Mouse (Mus musculus) hindbrain, embryonic 10.5 days (tissue): ENCODE measurements around the gene Bub1b. TPM values are rescaled to one million over a fixed set of nuclear protein-coding genes. Genes with fewer than 3 reads are reported as not detected.
A peak's percentile ranks its signal among the peaks of the same experiment; 100 is the strongest.
"Not testable (repeated sequence)": the region's sequence is repeated elsewhere in the genome, so short reads cannot be mapped to it uniquely, and the experiment has no call there.

Experiments used
- DNase-seq: peaks from one replicate; pipeline ENCODE4 v3.0.0-alpha.2; 2017; ENCODE audit warnings: low spot score
- H3K27ac ChIP-seq: fragments of 300-500 bp; sonication (generic); 2 replicates; pipeline ENCODE4 v1.5.1; 2016; ENCODE audit warnings: mild to moderate bottlenecking, moderate library complexity
- H3K27me3 ChIP-seq: fragments of 300-500 bp; sonication (generic); 2 replicates; pipeline ENCODE4 v1.6.1; 2016; ENCODE audit warnings: mild to moderate bottlenecking; ENCODE audit not compliant: poor library complexity, insufficient read depth, severe bottlenecking
- H3K36me3 ChIP-seq: fragments of 300-500 bp; sonication (generic); 2 replicates; pipeline ENCODE4 v1.6.1; 2016; ENCODE audit warnings: mild to moderate bottlenecking, moderate library complexity
- H3K4me1 ChIP-seq: fragments of 300-500 bp; sonication (generic); replicated peaks from 2 replicates; pipeline ENCODE4 v1.6.1; 2016; ENCODE audit warnings: mild to moderate bottlenecking
- H3K4me3 ChIP-seq: fragments of 300-500 bp; sonication (generic); 2 replicates; pipeline ENCODE4 v1.5.1; 2016; ENCODE audit warnings: mild to moderate bottlenecking, moderate library complexity
- H3K9me3 ChIP-seq: fragments of 300-500 bp; sonication (generic); 2 replicates; pipeline ENCODE4 v1.6.1; 2016; ENCODE audit warnings: mild to moderate bottlenecking, moderate library complexity
- whole genome bisulfite sequencing: fragments of 180-500 bp; shearing (Covaris S2); methylation state at CpG from one replicate; pipeline ENCODE4 v1.1.7; 2016; 5-methylcytosine and 5-hydroxymethylcytosine counted together
- polyA plus RNA-seq: library from polyadenylated mRNA; unstranded; fragments of >200 nt; fragmentation: Nextera tagmentation; extraction: Ambion mirVana; gene quantifications from 2 replicates; pipeline ENCODE4 v1.2.1, GENCODE M21; 2016

The Bub1b gene
- polyA plus RNA-seq, 1 experiment from 2014 or later = 98.9 TPM

GRCm38 (mm10) chr2:118637258-118637657 is 39.2 kb downstream of the Bub1b start:
- Histone ChIP-seq H3K36me3 (peaks cover 100% of the 10 kb centered on the region), H3K27ac (no peak overlapping the region), H3K9me3 (no peaks in the 10 kb centered on the region), H3K4me3 (no peak overlapping the region), H3K27me3 (no peaks in the 10 kb centered on the region), H3K4me1 (no peaks in the 10 kb centered on the region)
- no peak for DNase-seq
- 82% methylated on average over 5 of the region's 5 CpGs for WGBS

- Histone ChIP-seq H3K9me3 (no peaks in the 10 kb centered on the region), H3K4me3 (no peak overlapping the region), H3K27me3 (no peaks in the 10 kb centered on the region), H3K36me3 (peaks cover 100% of the 10 kb centered on the region), H3K4me1 (no peaks in the 10 kb centered on the region), H3K27ac (no peak overlapping the region)
- WGBS = 46% methylated on average over 8 of the region's 8 CpGs
- peak; percentile 78 for DNase-seq
Measured at GRCm38 (mm10) chr2:118637888-118638526, 40.0 kb downstream of the Bub1b start.

GRCm38 (mm10) chr2:118638686-118639085 is 40.7 kb downstream of the Bub1b start:
- H3K27ac ChIP-seq = no peak overlapping the region
- no peak for DNase-seq
- no peaks in the 10 kb centered on the region for H3K9me3 ChIP-seq
- no peaks in the 10 kb centered on the region for H3K27me3 ChIP-seq
- H3K4me3 ChIP-seq = no peak overlapping the region
- no peaks in the 10 kb centered on the region for H3K4me1 ChIP-seq
- 97% methylated on average over 8 of the region's 8 CpGs for WGBS
- H3K36me3 ChIP-seq = peaks cover 100% of the 10 kb centered on the region

- Histone ChIP-seq H3K4me1 (no peaks in the 10 kb centered on the region), H3K27me3 (no peaks in the 10 kb centered on the region), H3K36me3 (peaks cover 99% of the 10 kb centered on the region), H3K27ac (no peak overlapping the region), H3K9me3 (no peaks in the 10 kb centered on the region), H3K4me3 (no peak overlapping the region)
- 71% methylated on average over 2 of the region's 2 CpGs for WGBS
- DNase-seq = no peak
Measured at GRCm38 (mm10) chr2:118641147-118641546, 43.1 kb downstream of the Bub1b start.

GRCm38 (mm10) chr2:118642431-118642830 is 44.4 kb downstream of the Bub1b start:
- no peak overlapping the region for H3K4me3 ChIP-seq
- peaks cover 96% of the 10 kb centered on the region for H3K36me3 ChIP-seq
- H3K9me3 ChIP-seq = no peaks in the 10 kb centered on the region
- DNase-seq = no peak
- H3K27ac ChIP-seq = no peak overlapping the region
- WGBS = 81% methylated on average over 3 of the region's 3 CpGs
- H3K4me1 ChIP-seq = no peaks in the 10 kb centered on the region
- no peaks in the 10 kb centered on the region for H3K27me3 ChIP-seq

- DNase-seq = no peak
- peaks cover 91% of the 10 kb centered on the region for H3K36me3 ChIP-seq
- no peak overlapping the region for H3K4me3 ChIP-seq
- H3K9me3 ChIP-seq = no peaks in the 10 kb centered on the region
- H3K27ac ChIP-seq = no peak overlapping the region
- H3K4me1 ChIP-seq = no peaks in the 10 kb centered on the region
- H3K27me3 ChIP-seq = no peaks in the 10 kb centered on the region
- 77% methylated on average over 3 of the region's 3 CpGs for WGBS
Measured at GRCm38 (mm10) chr2:118642942-118643341, 44.9 kb downstream of the Bub1b start.

GRCm38 (mm10) chr2:118646665-118647064 is 48.7 kb downstream of the Bub1b start:
- DNase-seq = no peak
- Histone ChIP-seq H3K9me3 (no peaks in the 10 kb centered on the region), H3K4me3 (no peak overlapping the region), H3K27ac (no peak overlapping the region), H3K36me3 (peaks cover 54% of the 10 kb centered on the region), H3K27me3 (no peaks in the 10 kb centered on the region), H3K4me1 (no peaks in the 10 kb centered on the region)
- 89% methylated on average over 5 of the region's 5 CpGs for WGBS

GRCm38 (mm10) chr2:118650697-118651096 is 52.7 kb downstream of the Bub1b start:
- 67% methylated on average over 2 of the region's 2 CpGs for WGBS
- not testable (repeated sequence) for H3K27me3 ChIP-seq, DNase-seq, H3K9me3 ChIP-seq, H3K4me3 ChIP-seq, H3K27ac ChIP-seq, H3K4me1 ChIP-seq
- peaks cover 15% of the 10 kb centered on the region for H3K36me3 ChIP-seq

GRCm38 (mm10) chr2:118656688-118657281 is 58.8 kb downstream of the Bub1b start:
- Histone ChIP-seq H3K36me3 (no peaks in the 10 kb centered on the region), H3K27ac (peak overlapping the region; percentile 69), H3K4me1 (peaks cover 35% of the 10 kb centered on the region), H3K27me3 (peaks cover 10% of the 10 kb centered on the region), H3K9me3 (no peaks in the 10 kb centered on the region), H3K4me3 (no peak overlapping the region)
- DNase-seq = no peak
- 25% methylated on average over 3 of the region's 3 CpGs for WGBS

GRCm38 (mm10) chr2:118658457-118658856 is 60.4 kb downstream of the Bub1b start:
- H3K27me3 ChIP-seq = peaks cover 27% of the 10 kb centered on the region
- peak overlapping the region; percentile 40; the same call in 1 of the 2 replicates for H3K27ac ChIP-seq
- WGBS = 40% methylated on average over 4 of the region's 4 CpGs
- H3K4me3 ChIP-seq = no peak overlapping the region
- H3K36me3 ChIP-seq = no peaks in the 10 kb centered on the region
- DNase-seq = no peak
- H3K9me3 ChIP-seq = no peaks in the 10 kb centered on the region
- peaks cover 46% of the 10 kb centered on the region for H3K4me1 ChIP-seq

- Histone ChIP-seq H3K9me3 (no peaks in the 10 kb centered on the region), H3K36me3 (no peaks in the 10 kb centered on the region), H3K27me3 (peaks cover 33% of the 10 kb centered on the region), H3K4me3 (no peak overlapping the region), H3K4me1 (peaks cover 51% of the 10 kb centered on the region), H3K27ac (peak overlapping the region; percentile 82; the same call in 1 of the 2 replicates)
- DNase-seq = no peak
- WGBS = 73% methylated on average over 1 of the region's 1 CpGs
Measured at GRCm38 (mm10) chr2:118659077-118659476, 61.1 kb downstream of the Bub1b start.

GRCm38 (mm10) chr2:118659493-118659892 is 61.5 kb downstream of the Bub1b start:
- WGBS = 86% methylated on average over 12 of the region's 12 CpGs
- H3K27ac ChIP-seq = peak overlapping the region; percentile 82
- peak overlapping the region; percentile 46; the same call in 1 of the 2 replicates for H3K4me3 ChIP-seq
- peaks cover 37% of the 10 kb centered on the region for H3K27me3 ChIP-seq
- no peak for DNase-seq
- peaks cover 49% of the 10 kb centered on the region for H3K4me1 ChIP-seq
- H3K9me3 ChIP-seq = no peaks in the 10 kb centered on the region
- H3K36me3 ChIP-seq = no peaks in the 10 kb centered on the region

GRCm38 (mm10) chr2:118659998-118660452 is 62.0 kb downstream of the Bub1b start:
- Histone ChIP-seq H3K4me3 (peak overlapping the region; percentile 46), H3K27ac (peak overlapping the region; percentile 82), H3K9me3 (no peaks in the 10 kb centered on the region), H3K36me3 (no peaks in the 10 kb centered on the region), H3K27me3 (peaks cover 42% of the 10 kb centered on the region), H3K4me1 (peaks cover 49% of the 10 kb centered on the region)
- DNase-seq = peak; percentile 64
- under 1% methylated on average over 4 of the region's 4 CpGs for WGBS
